Mouse (Mus musculus) spleen, adult 2 months (tissue): Measurements from ENCODE around the gene Atoh8.

Experiments used
- CTCF ChIP-seq: fragments of 200-500 bp; IDR thresholded peaks from 2 replicates; pipeline ENCODE4 v1.5.1; 2011; ENCODE audit warnings: mild to moderate bottlenecking, inconsistent platforms; ENCODE audit not compliant: insufficient read depth, insufficient read length, insufficient replicate concordance; ENCODE audit errors: extremely low read depth
- POLR2A ChIP-seq: fragments of 200-500 bp; IDR thresholded peaks from 2 replicates; pipeline ENCODE4 v1.6.1; 2011; ENCODE audit warnings: low read depth, low read length, inconsistent platforms

- TF ChIP-seq CTCF = no peak
- TF ChIP-seq POLR2A = no peak
These were observed 11.5 kb downstream of the Atoh8 start for GRCm38 (mm10) chr6:72223892-72224291.
